Mouse (Mus musculus) layer of hippocampus, postnatal 36 days (tissue): ENCODE measurements at regions not wholly inside any gene's neighbourhood (a gene's known extent, or its start where the extent isn't known, plus 50 kb on each side); places are given as distances from the start of the nearest gene placed in this dataset.
A peak's percentile ranks its signal among the peaks of the same experiment; 100 is the strongest.

Experiments
- DNase-seq, 2 experiments: peaks; one replicate each; pipeline ENCODE4 v3.0.0; 2022

GRCm38 (mm10) chr7:40257733-40258376 lies 640.3 kb upstream of the Vstm2b start:
- DNase-seq = no peak

- DNase-seq = no peak
These were observed 639.8 kb upstream of the Vstm2b start for GRCm38 (mm10) chr7:40258377-40258739.

GRCm38 (mm10) chr7:40273459-40274072 lies 624.6 kb upstream of the Vstm2b start:
- DNase-seq = peak; percentile 34 to 59

GRCm38 (mm10) chr7:40275078-40275477 lies 623.0 kb upstream of the Vstm2b start:
- DNase-seq = peak in 1 of 2 experiments; percentile 10

GRCm38 (mm10) chr7:40275658-40276057 lies 622.5 kb upstream of the Vstm2b start:
- no peak for DNase-seq

GRCm38 (mm10) chr7:40276116-40276515 lies 622.0 kb upstream of the Vstm2b start:
- DNase-seq = no peak

- no peak for DNase-seq
These were observed 608.0 kb upstream of the Vstm2b start for GRCm38 (mm10) chr7:40290166-40290565.

GRCm38 (mm10) chr7:40310558-40310957 lies 587.6 kb upstream of the Vstm2b start:
- no peak for DNase-seq

- no peak for DNase-seq
These were observed 577.0 kb upstream of the Vstm2b start for GRCm38 (mm10) chr7:40321171-40321570.

GRCm38 (mm10) chr7:40325188-40325705 lies 572.9 kb upstream of the Vstm2b start:
- DNase-seq = no peak

GRCm38 (mm10) chr7:40332455-40332854 lies 565.7 kb upstream of the Vstm2b start:
- no peak for DNase-seq

- no peak for DNase-seq
These were observed 545.8 kb upstream of the Vstm2b start for GRCm38 (mm10) chr7:40352306-40352705.

GRCm38 (mm10) chr7:40362719-40363118 lies 535.4 kb upstream of the Vstm2b start:
- DNase-seq = no peak

GRCm38 (mm10) chr7:40372713-40373112 lies 525.4 kb upstream of the Vstm2b start:
- no peak for DNase-seq

- DNase-seq = no peak
These were observed 520.3 kb upstream of the Vstm2b start for GRCm38 (mm10) chr7:40377839-40378238.

GRCm38 (mm10) chr7:40381244-40381643 lies 516.9 kb upstream of the Vstm2b start:
- no peak for DNase-seq

- DNase-seq = no peak
These were observed 510.0 kb upstream of the Vstm2b start for GRCm38 (mm10) chr7:40388152-40388551.

GRCm38 (mm10) chr7:40389795-40390194 lies 508.3 kb upstream of the Vstm2b start:
- DNase-seq = no peak

- DNase-seq = no peak
These were observed 507.2 kb upstream of the Vstm2b start for GRCm38 (mm10) chr7:40390927-40391326.

GRCm38 (mm10) chr7:40391626-40392025 lies 506.5 kb upstream of the Vstm2b start:
- no peak for DNase-seq

GRCm38 (mm10) chr7:40392207-40392606 lies 505.9 kb upstream of the Vstm2b start:
- no peak for DNase-seq

GRCm38 (mm10) chr7:40392699-40393098 lies 505.4 kb upstream of the Vstm2b start:
- no peak for DNase-seq

GRCm38 (mm10) chr7:40398266-40398665 lies 499.9 kb upstream of the Vstm2b start:
- no peak for DNase-seq

- no peak for DNase-seq
These were observed 478.8 kb upstream of the Vstm2b start for GRCm38 (mm10) chr7:40419332-40419731.
